Comparison of ENCODE assay signal across 8 mouse cellular contexts in genomic region chr2:3512552-3513454, GRCm38 (mm10). TPM values are rescaled to one million over a fixed set of nuclear protein-coding genes. Genes with fewer than 3 reads are reported as not detected.
DNase-seq lines count a peak whose midpoint lies in the region; ATAC-seq and TF ChIP-seq lines count a peak whose summit lies in the region.

Gene Gm45902 (minus strand): TSS chr2:3512790.
Gene Hspa14 (minus strand): TSS chr2:3512814.
Gene Cdnf (plus strand): TSS chr2:3513030.

- peak within 1 kb of the TSS; percentile 78 for H3K9ac ChIP-seq in hindbrain, postnatal 0 days (replicated peaks; ENCODE audit: low read length)

- H3K4me1 ChIP-seq in hindbrain, postnatal 0 days (ENCODE audit: insufficient read depth, low read length) = peaks cover 8% of the 10 kb centered on the region; the same call in 1 of the 2 replicates

- no peaks in the 10 kb centered on the region for H3K27me3 ChIP-seq in hindbrain, postnatal 0 days (ENCODE audit: insufficient read depth, low read length)

- peak; percentile 93 for ATAC-seq in common myeloid progenitor, adult 5-6 weeks (replicated peaks; ENCODE audit: low read depth, poor library complexity, severe bottlenecking)
- peak; percentile 100 for ATAC-seq in hindbrain, postnatal 0 days
- peak; percentile 92 for ATAC-seq in megakaryocyte, adult 5-6 weeks (ENCODE audit: poor library complexity, severe bottlenecking)

- peak within 1 kb of the TSS; percentile 76 for H3K4me3 ChIP-seq in gastrocnemius, adult 2 months
- H3K4me3 ChIP-seq in hindbrain, postnatal 0 days (ENCODE audit: low read length) = peak within 1 kb of the TSS; percentile 55
- H3K4me3 ChIP-seq in left cerebral cortex, adult 2 months = peak within 1 kb of the TSS; percentile 93

- H3K4me2 ChIP-seq in hindbrain, postnatal 0 days (ENCODE audit: low read depth, low read length) = peak within 1 kb of the TSS; percentile 88

- no peaks in the 10 kb centered on the region for H3K9me3 ChIP-seq in hindbrain, postnatal 0 days (ENCODE audit: low read length)

- intact Hi-C loops in gastrocnemius, adult 2 months (cut with DNase I) = loop anchor here (5.0 kb wide), 3 partner anchors 36 to 181 kb away; partner anchors contain the start of genes Dclre1c, Meig1, Rpp38 and Suv39h2
- intact Hi-C loops in left cerebral cortex, adult 2 months (cut with DNase I) = loop anchor here (2.0 kb wide), 1 partner anchor 88 kb away; the partner anchor contains the start of gene Dclre1c

- no peak for TF ChIP-seq CTCF in gastrocnemius, adult 2 months (IDR thresholded peaks at IDR 0.05)
- TF ChIP-seq CTCF in hindbrain, postnatal 0 days (IDR thresholded peaks at IDR 0.05; ENCODE audit: low read depth) = peak; percentile 42; the same call in 1 of the 2 replicates
- no peak for TF ChIP-seq CTCF in left cerebral cortex, adult 2 months (IDR thresholded peaks at IDR 0.05)

- DNase-seq in ZHBTc4 (ENCODE audit: low read depth, low spot score) = peak; percentile 99
- peak; percentile 96 for DNase-seq in gastrocnemius, adult 2 months
- DNase-seq in hindbrain, postnatal 0 days (ENCODE audit: low spot score) = peak; percentile 99
- peak; percentile 93 to 96 for DNase-seq in left cerebral cortex, adult 2 months (ENCODE audit: extremely low spot score in 1 of 2, low spot score in 2 of 2)
- peak; percentile 96 to 97 for DNase-seq in right cerebral cortex, adult 2 months (ENCODE audit: low spot score in 2 of 2)
- peak; percentile 94 for DNase-seq in urinary bladder, postnatal 14 days (ENCODE audit: low spot score)

- H3K36me3 ChIP-seq in hindbrain, postnatal 0 days (ENCODE audit: insufficient read depth, low read length) = peaks cover 19% of the 10 kb centered on the region

- under 1% methylated on average over 60 of the region's 60 CpGs for WGBS in hindbrain, postnatal 0 days

- H3K27ac ChIP-seq in gastrocnemius, adult 2 months = peak within 1 kb of the TSS; percentile 98
- peak within 1 kb of the TSS; percentile 93 for H3K27ac ChIP-seq in hindbrain, postnatal 0 days
- H3K27ac ChIP-seq in left cerebral cortex, adult 2 months = peak within 1 kb of the TSS; percentile 90

RNA-seq across cellular contexts. Expression of gene Gm45902, which starts in this region (rescaled TPM):
- 12.2 and 15.4 TPM in 2 replicates for total RNA-seq in common myeloid progenitor, adult 5-6 weeks (2017)
- under 1 TPM; 0.70 to 0.89 TPM for total RNA-seq in gastrocnemius, adult 2 months (2021)
- 8.8 and 10.6 TPM in 2 replicates for total RNA-seq in hindbrain, postnatal 0 days (2014; rRNA removed)
- polyA plus RNA-seq in hindbrain, postnatal 0 days (2015; fragmentation: Nextera tagmentation; extraction: Ambion mirVana) = 5.2 and 5.5 TPM in 2 replicates
- total RNA-seq in left cerebral cortex, adult 2 months (2021) = 1 to 10 TPM; 5.2 to 5.8 TPM
- 3.3 and 4.1 TPM in 2 replicates for total RNA-seq in megakaryocyte, adult 5-6 weeks (2015)
- total RNA-seq in megakaryocyte, adult 5-6 weeks (2017) = 7.5 and 8.7 TPM in 2 replicates

RNA-seq across cellular contexts. Expression of gene Hspa14, which starts in this region (rescaled TPM):
- total RNA-seq in common myeloid progenitor, adult 5-6 weeks (2017) = 134 and 176 TPM in 2 replicates
- 10 to 100 TPM in 1 of 2 experiments, 1 to 10 TPM in 1; 9.4 to 12.0 TPM for total RNA-seq in gastrocnemius, adult 2 months (2021)
- 40.3 and 61.0 TPM in 2 replicates for total RNA-seq in hindbrain, postnatal 0 days (2014; rRNA removed)
- 56.6 and 58.8 TPM in 2 replicates for polyA plus RNA-seq in hindbrain, postnatal 0 days (2015; fragmentation: Nextera tagmentation; extraction: Ambion mirVana)
- 10 to 100 TPM; 47.3 to 52.7 TPM for total RNA-seq in left cerebral cortex, adult 2 months (2021)
- total RNA-seq in megakaryocyte, adult 5-6 weeks (2015) = 49.2 and 67.3 TPM in 2 replicates
- 124 and 125 TPM in 2 replicates for total RNA-seq in megakaryocyte, adult 5-6 weeks (2017)

RNA-seq across cellular contexts. Expression of gene Cdnf, which starts in this region (rescaled TPM):
- total RNA-seq in common myeloid progenitor, adult 5-6 weeks (2017) = 0.58 and 1.6 TPM in 2 replicates
- total RNA-seq in gastrocnemius, adult 2 months (2021) = 10 to 100 TPM; 41.3 to 46.6 TPM
- 0.32 and 1.1 TPM in 2 replicates for total RNA-seq in hindbrain, postnatal 0 days (2014; rRNA removed)
- 0.38 and 0.47 TPM in 2 replicates for polyA plus RNA-seq in hindbrain, postnatal 0 days (2015; fragmentation: Nextera tagmentation; extraction: Ambion mirVana)
- under 1 TPM; 0.54 to 0.77 TPM for total RNA-seq in left cerebral cortex, adult 2 months (2021)
- 0.47 TPM in 1 of 2 replicates, not detected in the other for total RNA-seq in megakaryocyte, adult 5-6 weeks (2015)
- total RNA-seq in megakaryocyte, adult 5-6 weeks (2017) = 0.55 and 0.81 TPM in 2 replicates

Comparison
In these comparisons a context has a peak if more than half of its experiments do, and no peak if none do; other contexts are left out.
1. Peak in every context shown above with its lines: DNase-seq, ATAC-seq, H3K4me3 ChIP-seq and H3K27ac ChIP-seq.
2. RNA of gene Cdnf (total RNA-seq): 41.3 to 46.6 TPM in gastrocnemius, adult 2 months; 0.58 to 1.6 TPM in common myeloid progenitor, adult 5-6 weeks, 0.32 to 1.1 TPM in hindbrain, postnatal 0 days, 0.54 to 0.77 TPM in left cerebral cortex, adult 2 months and 0.47 to 0.81 TPM in megakaryocyte, adult 5-6 weeks; every median in the first group is over 10 times any median in the second.